Mouse (Mus musculus) layer of hippocampus, postnatal 14 days (tissue): ENCODE results near the gene Sardh. TPM values are rescaled to one million over a fixed set of nuclear protein-coding genes. Genes with fewer than 3 reads are reported as not detected.

ENCODE experiments used
- DNase-seq, 2 experiments: peaks; one replicate each; pipeline ENCODE4 v3.0.0; 2021 to 2022; ENCODE audit warnings: low spot score in 2 of 2, mixed read lengths in 1 of 2
- total RNA-seq, 2 experiments: library from RNA; stranded (reverse); gene quantifications; 2 replicates each; pipeline ENCODE4 v1.2.3; 2021

Sardh gene
- total RNA-seq, 2 experiments from 2014 or later: 9.8 to 10.5 TPM

- no peak for DNase-seq
Observed at GRCm38 (mm10) chr2:27228809-27229480, 19.2 kb downstream of the Sardh start.

- no peak for DNase-seq
Observed at GRCm38 (mm10) chr2:27226572-27226971, 21.6 kb downstream of the Sardh start.

GRCm38 (mm10) chr2:27223012-27223421 lies 25.1 kb downstream of the Sardh start:
- peak; percentile 71 to 72 for DNase-seq

DNA sequence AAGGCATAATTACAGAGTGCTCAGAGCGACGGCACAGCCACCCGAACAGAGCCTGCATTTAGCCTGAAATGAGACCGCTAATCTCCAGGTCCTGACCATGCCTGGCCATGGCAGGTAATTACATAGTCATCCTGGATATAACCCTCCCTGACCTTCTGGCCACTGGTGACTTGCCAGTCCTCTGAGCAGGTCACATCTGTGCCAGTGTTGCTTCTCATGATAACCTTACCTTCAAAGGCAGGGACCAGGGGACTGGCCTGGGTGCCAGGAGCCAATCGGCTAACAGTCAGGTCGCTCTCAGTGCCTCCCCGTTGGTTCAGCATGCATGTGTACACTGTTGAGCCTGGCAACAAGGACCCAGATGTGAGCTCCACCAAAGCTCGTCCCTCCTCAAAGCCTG lies 29.6 kb downstream of the Sardh start:
- DNase-seq: no peak

DNA sequence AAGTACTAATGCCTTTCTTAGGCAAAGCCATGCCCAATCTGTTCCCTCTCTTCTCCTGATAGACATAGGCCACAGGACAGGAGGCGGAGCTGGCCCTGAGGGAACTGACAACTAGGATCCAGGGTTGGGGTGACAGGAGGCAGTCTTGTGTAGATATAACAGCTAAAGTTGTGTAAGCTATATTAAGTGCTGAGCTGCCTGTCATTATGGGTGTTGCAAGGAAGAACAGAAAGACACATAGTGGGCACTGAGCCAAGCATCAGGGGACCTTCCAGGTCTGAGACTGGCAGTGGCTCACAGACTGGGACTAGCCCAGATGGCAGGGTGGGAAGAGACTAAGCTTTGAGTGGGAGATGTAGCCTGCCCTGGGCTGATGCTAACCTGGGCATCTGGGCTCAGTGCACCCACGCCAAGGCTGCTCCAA lies 30.0 kb downstream of the Sardh start:
- no peak for DNase-seq

DNA sequence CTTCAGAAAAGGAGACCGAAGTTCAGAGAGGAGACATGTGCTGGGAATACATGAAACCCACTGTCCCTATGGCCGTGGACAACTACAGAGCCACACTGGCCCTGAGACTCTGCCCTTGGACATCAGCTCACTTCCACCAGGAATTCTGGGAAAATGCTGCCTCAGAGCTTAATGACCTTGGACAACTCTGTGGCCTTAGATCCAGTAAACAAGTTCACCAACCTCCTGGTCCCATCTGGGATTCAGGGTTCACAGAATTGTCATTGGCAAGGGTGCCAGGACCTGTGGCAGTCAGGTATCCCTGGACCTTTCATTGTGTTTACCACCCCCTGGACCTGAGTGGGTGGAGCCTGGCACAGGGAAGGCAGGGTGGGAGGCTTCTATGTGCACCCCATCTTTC lies 32.6 kb downstream of the Sardh start:
- DNase-seq: no peak

- no peak for DNase-seq
Observed at GRCm38 (mm10) chr2:27211966-27212893, 35.9 kb downstream of the Sardh start.

GRCm38 (mm10) chr2:27210676-27211210 lies 37.4 kb downstream of the Sardh start:
- DNase-seq: no peak

- no peak for DNase-seq
Observed at GRCm38 (mm10) chr2:27210255-27210654, 37.9 kb downstream of the Sardh start.

DNA sequence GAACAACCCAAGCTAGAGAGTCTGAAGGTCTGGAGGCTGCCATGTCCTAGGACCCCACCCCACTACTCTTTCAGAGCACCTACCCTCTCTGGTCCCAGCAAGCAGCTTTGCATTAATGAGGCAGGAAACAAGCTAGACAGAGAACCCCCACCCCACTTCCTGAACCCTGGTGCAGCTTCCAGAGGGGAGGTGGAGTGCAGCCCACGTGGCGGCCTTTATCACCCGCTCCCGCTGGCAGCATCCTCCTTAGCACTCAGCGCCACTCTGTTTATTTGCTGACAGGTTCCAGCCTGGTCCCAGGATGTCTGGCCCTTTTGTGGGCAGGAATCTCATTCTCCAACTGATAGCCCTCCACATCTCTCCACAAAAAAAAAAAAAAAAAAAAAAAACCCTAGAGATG lies 38.3 kb downstream of the Sardh start:
- no peak for DNase-seq

DNA sequence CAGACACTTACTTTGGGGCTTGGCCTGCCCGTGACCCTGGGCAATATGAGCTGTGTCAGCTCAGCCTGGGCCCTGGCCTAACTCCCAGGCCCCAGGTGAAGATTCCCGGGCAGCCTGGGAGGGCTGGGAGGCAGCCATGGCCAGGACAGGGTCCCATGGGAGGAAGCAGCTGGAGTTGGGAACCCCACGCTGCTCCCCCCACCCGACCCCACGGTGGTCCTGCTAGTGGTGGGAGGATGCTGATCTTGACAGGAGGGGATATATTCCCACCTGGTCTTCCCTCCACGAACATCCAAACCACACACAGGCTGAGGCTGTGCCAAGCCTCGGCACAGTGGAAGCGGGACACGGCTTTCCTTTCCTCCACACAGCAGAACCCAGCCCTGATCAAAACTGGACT lies 38.8 kb downstream of the Sardh start:
- DNase-seq: no peak

- no peak for DNase-seq
Observed at GRCm38 (mm10) chr2:27207126-27207525, 41.0 kb downstream of the Sardh start.

GRCm38 (mm10) chr2:27206128-27206797 lies 41.9 kb downstream of the Sardh start:
- DNase-seq: no peak

GRCm38 (mm10) chr2:27205666-27206065 lies 42.5 kb downstream of the Sardh start:
- peak; percentile 48 to 54 for DNase-seq

DNA sequence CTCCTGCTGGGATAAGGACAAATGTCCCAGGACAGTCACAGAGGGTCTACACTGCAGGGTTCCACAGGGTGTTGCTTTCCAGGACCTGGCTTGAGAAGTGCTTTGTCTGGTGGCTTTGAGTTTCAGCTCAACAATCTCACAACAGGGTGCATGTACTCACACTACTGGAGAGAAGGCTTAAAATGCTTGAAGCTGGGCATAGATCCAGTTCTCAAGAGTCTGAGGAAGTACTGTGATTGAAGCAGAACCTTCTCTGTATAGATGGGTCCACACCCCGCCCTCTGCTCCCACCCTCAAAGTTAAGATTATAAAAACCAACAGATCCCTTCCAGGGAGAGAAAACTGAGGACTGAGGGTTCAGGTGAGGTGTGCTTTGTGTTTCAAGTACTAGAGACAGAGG lies 47.6 kb downstream of the Sardh start:
- DNase-seq: no peak

- no peak for DNase-seq
Observed at GRCm38 (mm10) chr2:27198551-27199246, 49.4 kb downstream of the Sardh start.

DNA sequence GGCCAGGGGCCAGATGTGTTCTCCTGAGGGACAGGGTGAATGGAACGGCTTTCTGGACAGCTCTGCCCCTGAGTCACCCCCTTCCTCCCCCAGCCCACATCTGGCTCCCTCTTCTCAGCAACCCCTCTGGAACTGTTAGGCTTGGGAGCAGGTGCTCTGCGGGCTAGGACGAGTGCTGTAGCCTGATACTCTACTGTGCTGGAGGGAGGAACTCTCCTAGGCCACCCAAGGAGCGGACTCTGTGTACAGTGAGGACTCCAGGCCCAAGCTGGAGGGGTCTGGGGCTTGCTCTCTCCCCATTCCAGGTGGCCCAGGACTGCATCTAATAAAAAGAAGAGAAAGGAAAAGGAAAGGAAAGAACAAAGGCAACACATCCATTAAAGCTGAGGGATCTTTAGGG lies 58.1 kb downstream of the Sardh start:
- no peak for DNase-seq

GRCm38 (mm10) chr2:27187531-27187930 lies 60.6 kb downstream of the Sardh start:
- no peak for DNase-seq

- no peak for DNase-seq
Observed at GRCm38 (mm10) chr2:27183734-27184133, 64.4 kb downstream of the Sardh start.

DNA sequence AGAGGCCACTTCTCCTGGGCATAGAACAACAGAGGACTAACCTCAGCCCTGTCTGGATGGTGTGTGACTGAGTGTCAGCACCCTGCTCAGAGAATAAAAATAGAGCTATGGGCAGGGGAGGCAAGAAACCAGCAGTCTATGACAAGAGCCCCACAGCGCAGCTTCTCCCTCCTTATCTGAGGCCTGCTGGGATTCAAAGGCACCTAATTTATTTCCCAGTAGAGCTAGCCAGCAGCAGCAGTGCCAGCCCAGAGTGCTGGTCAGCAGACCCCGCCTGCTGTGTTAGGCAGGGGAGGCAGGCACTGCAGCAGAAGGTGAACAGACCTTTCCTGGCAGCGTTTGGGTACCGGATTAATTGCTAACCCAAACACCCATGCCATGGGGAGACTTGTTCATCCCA lies 66.2 kb downstream of the Sardh start:
- no peak for DNase-seq

GRCm38 (mm10) chr2:27179101-27179500 lies 69.0 kb downstream of the Sardh start:
- DNase-seq: no peak
